Mouse (Mus musculus) cerebellum, adult 11-12 months (tissue): ENCODE data around the gene Amhr2.

Experiments used
- DNase-seq: peaks from one replicate; pipeline ENCODE4 v3.0.0; 2022

Gene Amhr2

GRCm38 (mm10) chr15:102424657-102425056 is 20.5 kb upstream of the Amhr2 start:
- DNase-seq = no peak

- DNase-seq = no peak
Measured at GRCm38 (mm10) chr15:102426963-102427362, 18.2 kb upstream of the Amhr2 start.

- no peak for DNase-seq
Measured at GRCm38 (mm10) chr15:102432046-102432445, 13.1 kb upstream of the Amhr2 start.

GRCm38 (mm10) chr15:102433173-102433572 is 12.0 kb upstream of the Amhr2 start:
- DNase-seq = no peak

- DNase-seq = peak; percentile 65
Measured at GRCm38 (mm10) chr15:102442490-102442889, 2.7 kb upstream of the Amhr2 start.

GRCm38 (mm10) chr15:102446448-102446847 is 1.3 kb downstream of the Amhr2 start:
- no peak for DNase-seq

GRCm38 (mm10) chr15:102449366-102449765 is 4.2 kb downstream of the Amhr2 start:
- DNase-seq = no peak

GRCm38 (mm10) chr15:102450928-102451327 is 5.8 kb downstream of the Amhr2 start:
- no peak for DNase-seq

- no peak for DNase-seq
Measured at GRCm38 (mm10) chr15:102451666-102452430, 6.7 kb downstream of the Amhr2 start.

GRCm38 (mm10) chr15:102455993-102456392 is 10.8 kb downstream of the Amhr2 start:
- DNase-seq = peak; percentile 41

GRCm38 (mm10) chr15:102458050-102458736 is 13.0 kb downstream of the Amhr2 start:
- no peak for DNase-seq

- DNase-seq = peak; percentile 97
Measured at GRCm38 (mm10) chr15:102458904-102459317, 13.7 kb downstream of the Amhr2 start, which contains the start of gene Prr13. Gene Prr13 (plus strand): TSS chr15:102459028.

- DNase-seq = peak; percentile 44
Measured at GRCm38 (mm10) chr15:102459381-102459780, 14.2 kb downstream of the Amhr2 start.

GRCm38 (mm10) chr15:102459847-102460246 is 14.7 kb downstream of the Amhr2 start:
- no peak for DNase-seq

- peak; percentile 55 for DNase-seq
Measured at GRCm38 (mm10) chr15:102460409-102460808, 15.2 kb downstream of the Amhr2 start.

GRCm38 (mm10) chr15:102460971-102461370 is 15.8 kb downstream of the Amhr2 start:
- DNase-seq = no peak

- DNase-seq = no peak
Measured at GRCm38 (mm10) chr15:102461430-102462075, 16.4 kb downstream of the Amhr2 start.

- no peak for DNase-seq
Measured at GRCm38 (mm10) chr15:102463666-102464065, 18.5 kb downstream of the Amhr2 start.

- DNase-seq = peak; percentile 38
Measured at GRCm38 (mm10) chr15:102468675-102469370, 23.7 kb downstream of the Amhr2 start.

- peak; percentile 98 for DNase-seq
Measured at GRCm38 (mm10) chr15:102470183-102470604, 25.0 kb downstream of the Amhr2 start, which contains the start of gene Pcbp2. Gene Pcbp2 (plus strand): TSS chr15:102470539.

- DNase-seq = peak; percentile 85
Measured at GRCm38 (mm10) chr15:102470605-102471294, 25.6 kb downstream of the Amhr2 start.

GRCm38 (mm10) chr15:102471295-102471645 is 26.1 kb downstream of the Amhr2 start:
- DNase-seq = no peak
